Mouse (Mus musculus) adrenal gland, adult 10 weeks (tissue): ENCODE data around the gene A930033H14Rik. TPM values are rescaled to one million over a fixed set of nuclear protein-coding genes. Genes with fewer than 3 reads are reported as not detected.

Experiments used
- polyA plus RNA-seq: library from polyadenylated mRNA; stranded (reverse); fragments of 350-450 nt; fragmentation: Illumina TruSeq; extraction: RNeasy Lipid Tissue Mini Kit (QIAGEN cat#74804); gene quantifications from one replicate; pipeline ENCODE4 v1.2.3, GENCODE M21; 2014; ENCODE audit warnings: low read depth, low replicate concordance

A930033H14Rik gene
- 1.4 TPM for polyA plus RNA-seq

GRCm38 (mm10) chr10:69212542-69213440, at the start of gene A930033H14Rik:
TSS of gene A930033H14Rik (minus strand) at chr10:69213098.

Other genes with a start within 250 kb of the A930033H14Rik start
- 4.5 TPM for gene Rhobtb1, start 61.7 kb downstream of the A930033H14Rik start, polyA plus RNA-seq
- 18.7 TPM for gene Cdk1, start 139.8 kb upstream of the A930033H14Rik start, polyA plus RNA-seq
- 11.0 TPM for gene Ank3, start 185.7 kb upstream of the A930033H14Rik start, polyA plus RNA-seq